Mouse (Mus musculus) cerebellum, adult 2 months (tissue): ENCODE measurements around the gene Smc1a. TPM values are rescaled to one million over a fixed set of nuclear protein-coding genes. Genes with fewer than 3 reads are reported as not detected.

Source experiments
- DNase-seq, 2 experiments: peaks; one replicate each; pipeline ENCODE4 v3.0.0; 2021
- H3K27ac ChIP-seq: fragments of 200-500 bp; 2 replicates; pipeline ENCODE4 v1.5.1; 2012; ENCODE audit warnings: low read length, control low read depth, inconsistent platforms; ENCODE audit not compliant: insufficient read depth
- H3K27me3 ChIP-seq: fragments of 200-500 bp; 2 replicates; pipeline ENCODE4 v1.6.1; 2012; ENCODE audit warnings: inconsistent platforms, mild to moderate bottlenecking, low read length, moderate library complexity; ENCODE audit not compliant: control insufficient read depth, insufficient read depth
- H3K4me1 ChIP-seq: fragments of 200-500 bp; 2 replicates; pipeline ENCODE4 v1.6.1; 2011; ENCODE audit warnings: low read length; ENCODE audit not compliant: control insufficient read depth, insufficient read depth
- H3K4me3 ChIP-seq: fragments of 200-500 bp; replicated peaks from 2 replicates; pipeline ENCODE3; 2011; ENCODE audit warnings: mild to moderate bottlenecking, low read depth, low read length, control low read depth; ENCODE audit not compliant: insufficient read depth
- CTCF ChIP-seq: fragments of 200-500 bp; IDR thresholded peaks from 2 replicates; pipeline ENCODE4 v1.5.1; 2011; ENCODE audit warnings: low read depth, mild to moderate bottlenecking, control low read depth, low read length, moderate library complexity, borderline replicate concordance; ENCODE audit not compliant: insufficient read depth
- POLR2A ChIP-seq: fragments of 200-500 bp; IDR thresholded peaks from 2 replicates; pipeline ENCODE4 v1.6.1; 2011; ENCODE audit warnings: low read length, control low read depth, borderline replicate concordance; ENCODE audit not compliant: insufficient read depth
- WGBS: fragments of 180-500 bp; shearing (Covaris S2); methylation state at CpG from one replicate; pipeline ENCODE4 v1.1.7; 2018; 5-methylcytosine and 5-hydroxymethylcytosine counted together
- polyA plus RNA-seq: library from polyadenylated mRNA; depleted of rRNA; stranded (reverse); fragments of >200 nt; gene quantifications from 2 replicates; pipeline ENCODE4 v1.2.3, GENCODE M21; 2012; rRNA removed

The Smc1a gene
- polyA plus RNA-seq, result 59.9 and 61.2 TPM in 2 replicates

DNA sequence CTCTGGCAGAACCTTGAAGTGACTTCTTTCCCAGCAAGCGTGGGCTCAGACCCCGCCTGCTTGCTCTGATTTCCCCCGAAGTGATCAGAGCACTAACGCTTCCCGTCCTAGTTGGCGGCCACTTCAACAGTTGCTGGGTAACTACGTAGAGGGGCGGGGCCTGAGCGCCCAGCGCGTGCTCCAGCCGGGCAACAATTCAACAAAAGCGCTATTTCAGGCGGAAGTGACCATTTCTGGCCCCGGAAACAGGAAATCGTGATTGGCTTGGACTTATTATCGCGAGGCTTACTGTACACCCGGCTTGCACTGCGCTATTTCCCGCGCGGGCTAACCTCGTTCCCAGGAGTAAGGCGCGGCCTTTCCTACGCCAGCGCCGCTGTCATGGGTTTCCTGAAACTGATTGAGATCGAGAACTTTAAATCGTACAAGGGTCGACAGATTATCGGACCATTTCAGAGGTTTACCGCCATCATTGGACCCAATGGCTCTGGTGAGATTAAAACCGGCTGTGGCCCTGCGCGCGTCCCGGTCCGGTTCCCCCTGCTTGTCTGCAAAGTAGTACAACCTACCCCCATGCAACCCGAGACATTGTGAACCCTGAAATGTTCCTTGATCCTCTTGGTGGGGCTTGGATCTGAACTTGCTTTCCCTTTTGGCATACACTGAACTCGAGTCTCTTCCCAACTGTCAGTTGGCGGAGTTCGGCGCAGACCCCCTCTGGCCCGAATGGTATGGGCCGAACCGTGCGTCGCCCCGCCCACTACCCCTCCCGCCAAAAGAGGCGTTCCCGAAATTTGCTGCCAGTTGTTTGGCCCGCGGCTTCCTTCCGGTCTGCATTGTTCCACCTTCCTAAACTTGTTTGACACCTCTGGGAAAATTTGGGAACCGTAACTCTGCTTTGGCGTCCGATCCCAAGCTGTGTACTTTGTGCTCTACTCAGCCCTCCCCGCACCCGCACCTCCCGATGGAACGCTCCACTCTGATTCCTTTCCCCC lies at the start of gene Smc1a, which contains the start of gene Ribc1:
Gene Smc1a, plus strand, starts transcription at position 278 of the 995 bp plus-strand sequence.
Gene Ribc1, minus strand, starts transcription at position 145 of the 995 bp plus-strand sequence.
- WGBS, result 8% methylated on average over 63 of the region's 64 CpGs
- H3K4me3 ChIP-seq, result peak within 1 kb of the TSS; percentile 78
- H3K4me1 ChIP-seq, result no peaks in the 10 kb centered on the region
- H3K27ac ChIP-seq, result peak within 1 kb of the TSS; percentile 62; the same call in 1 of the 2 replicates
- TF ChIP-seq CTCF, result no peak
- TF ChIP-seq POLR2A, result peak; percentile 32; the same call in 1 of the 2 replicates
- DNase-seq, result peak; percentile 89 to 92
- no peaks in the 10 kb centered on the region for H3K27me3 ChIP-seq

DNA sequence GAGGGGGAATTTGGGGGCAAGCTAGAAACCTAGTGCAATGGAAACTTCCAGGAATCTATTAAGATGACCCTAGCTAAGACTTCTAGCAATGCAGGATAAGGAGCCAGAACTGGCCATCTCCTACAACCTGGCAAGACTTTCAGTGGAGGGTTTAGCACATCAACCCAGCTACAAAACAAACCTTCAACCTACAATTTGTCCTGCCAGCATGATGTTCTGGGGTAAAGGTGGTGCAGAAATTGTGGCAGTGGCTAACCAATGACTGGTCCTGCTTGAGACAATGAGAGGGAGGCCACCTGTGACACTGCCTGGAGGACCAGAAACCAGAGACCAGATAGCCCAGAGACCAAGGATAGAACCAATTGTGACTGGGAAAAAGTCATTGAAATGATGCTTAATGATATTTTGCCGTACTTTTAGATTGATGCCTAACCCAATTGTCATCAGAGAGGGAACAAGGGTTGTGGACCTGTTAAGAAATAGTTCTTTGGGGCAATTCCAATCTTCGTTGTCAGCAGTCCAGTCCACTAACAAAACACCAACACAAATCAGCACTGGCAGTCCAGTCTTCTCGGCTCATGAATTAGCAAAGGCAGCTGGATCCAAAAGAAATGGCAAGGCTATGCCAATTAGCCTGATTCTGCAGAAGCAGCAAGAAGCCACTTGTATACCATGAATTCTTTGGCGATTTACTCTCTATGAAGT lies 17.1 kb upstream of the Smc1a start:
- no peak for DNase-seq
- Histone ChIP-seq H3K4me3 (no peak overlapping the region), H3K27ac (no peak overlapping the region), H3K4me1 (no peaks in the 10 kb centered on the region), H3K27me3 (no peaks in the 10 kb centered on the region)
- TF ChIP-seq POLR2A, result no peak
- TF ChIP-seq CTCF, result no peak
- 50% methylated on average over 4 of the region's 4 CpGs for WGBS

DNA sequence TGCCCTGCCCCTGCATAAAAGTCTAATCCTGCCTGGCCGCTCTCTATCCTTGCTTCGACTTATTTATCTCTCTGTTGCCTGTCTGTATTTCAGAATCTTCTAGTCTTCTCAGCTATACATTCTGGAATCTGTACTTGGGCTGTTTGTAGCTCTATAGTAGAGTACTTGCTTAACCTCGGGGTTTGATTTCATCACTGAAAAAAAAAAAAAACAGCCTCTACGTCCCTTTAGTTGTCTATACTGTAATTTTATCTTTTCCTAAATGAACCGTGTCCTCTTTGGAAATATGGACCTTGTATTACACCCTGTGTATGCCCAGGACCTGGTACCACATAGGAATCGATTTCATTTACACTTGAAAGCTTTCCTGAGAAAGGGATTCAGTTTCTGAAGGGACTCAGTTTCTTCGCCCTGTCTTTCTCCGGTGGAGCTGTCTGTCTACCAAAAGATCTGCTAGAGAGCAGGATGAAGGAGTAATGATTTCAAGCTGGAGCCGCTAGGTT lies 15.0 kb upstream of the Smc1a start:
- no peak for TF ChIP-seq POLR2A
- TF ChIP-seq CTCF, result no peak
- H3K27me3 ChIP-seq, result no peaks in the 10 kb centered on the region
- peak overlapping the region; percentile 100 for H3K4me3 ChIP-seq
- H3K4me1 ChIP-seq, result no peaks in the 10 kb centered on the region
- 30% methylated on average over 9 of the region's 9 CpGs for WGBS
- no peak for DNase-seq
- H3K27ac ChIP-seq, result no peak overlapping the region

DNA sequence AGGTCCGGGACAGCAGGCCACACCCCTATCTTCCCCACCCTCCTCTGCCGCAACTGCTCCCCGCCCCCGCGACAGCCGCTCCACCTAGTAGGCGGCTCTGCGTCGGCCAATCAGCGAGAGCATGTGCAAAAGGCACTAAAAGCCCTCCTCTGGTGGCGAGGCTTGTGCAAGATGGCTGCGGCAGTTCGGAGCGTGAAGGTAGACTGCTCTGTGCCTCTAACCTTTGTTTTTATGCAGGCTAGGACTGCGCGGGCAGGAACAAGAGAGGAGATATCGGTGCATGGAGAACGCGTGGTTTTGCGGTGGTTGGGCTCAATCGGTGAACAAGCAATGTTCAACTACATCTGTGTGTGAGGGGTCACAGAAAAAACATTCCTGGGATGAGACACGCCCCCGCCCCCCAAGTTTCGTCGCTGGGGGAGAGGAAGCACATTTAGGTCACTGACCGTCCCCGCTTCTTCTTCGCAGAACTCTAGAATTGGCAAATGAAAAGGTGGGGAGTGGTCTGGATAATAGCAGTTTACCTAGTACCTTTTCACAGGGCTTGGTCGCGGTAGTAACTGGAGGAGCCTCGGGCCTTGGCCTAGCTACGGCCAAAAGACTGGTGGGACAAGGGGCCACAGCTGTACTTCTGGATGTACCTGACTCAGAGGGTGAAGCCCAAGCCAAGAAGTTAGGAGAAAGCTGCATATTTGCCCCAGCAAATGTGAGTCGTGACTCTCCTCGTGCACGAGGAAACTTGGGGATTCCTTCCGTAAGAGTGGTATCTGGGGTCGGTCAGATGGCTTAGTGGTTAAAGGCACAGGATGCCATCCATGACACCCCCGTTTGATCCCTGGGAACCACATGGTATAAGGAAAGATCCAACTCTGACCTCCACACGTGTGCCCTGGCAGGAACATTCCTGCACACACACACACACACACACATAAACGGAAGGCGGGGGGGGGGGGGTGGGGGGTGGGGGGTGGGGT lies 14.2 kb upstream of the Smc1a start, which contains the start of gene Hsd17b10:
Gene Hsd17b10, plus strand, starts transcription at position 109 of the 974 bp plus-strand sequence.
- H3K4me3 ChIP-seq, result peak within 1 kb of the TSS; percentile 100
- TF ChIP-seq CTCF (no peak), POLR2A (peak; percentile 80)
- H3K4me1 ChIP-seq, result no peaks in the 10 kb centered on the region
- H3K27me3 ChIP-seq, result no peaks in the 10 kb centered on the region
- H3K27ac ChIP-seq, result peak within 1 kb of the TSS; percentile 70; the same call in 1 of the 2 replicates
- WGBS, result 10% methylated on average over 41 of the region's 41 CpGs
- peak; percentile 77 to 87 for DNase-seq

DNA sequence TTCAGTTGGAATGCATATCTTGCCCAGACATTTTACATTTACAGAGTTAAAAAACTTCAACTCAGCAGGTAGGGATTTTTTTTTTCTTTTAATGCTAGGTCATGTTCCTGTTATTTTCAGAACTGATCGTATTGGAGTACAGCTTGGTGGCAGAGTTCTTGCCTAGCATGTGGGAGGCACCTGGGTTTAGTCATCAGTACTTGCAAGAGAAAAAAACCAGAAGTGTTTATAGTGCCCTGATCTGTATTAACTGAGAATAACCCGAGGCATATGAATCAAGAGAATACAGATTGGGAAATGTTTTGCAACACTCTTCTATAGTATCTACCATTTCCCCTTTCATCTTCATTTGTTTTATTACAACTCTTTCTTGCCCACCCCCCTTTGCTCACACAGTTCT lies 13.4 kb upstream of the Smc1a start:
- TF ChIP-seq POLR2A, result no peak
- TF ChIP-seq CTCF, result no peak
- H3K4me3 ChIP-seq, result no peak overlapping the region
- H3K27me3 ChIP-seq, result no peaks in the 10 kb centered on the region
- 64% methylated on average over 2 of the region's 2 CpGs for WGBS
- H3K4me1 ChIP-seq, result no peaks in the 10 kb centered on the region
- no peak overlapping the region for H3K27ac ChIP-seq
- no peak for DNase-seq

DNA sequence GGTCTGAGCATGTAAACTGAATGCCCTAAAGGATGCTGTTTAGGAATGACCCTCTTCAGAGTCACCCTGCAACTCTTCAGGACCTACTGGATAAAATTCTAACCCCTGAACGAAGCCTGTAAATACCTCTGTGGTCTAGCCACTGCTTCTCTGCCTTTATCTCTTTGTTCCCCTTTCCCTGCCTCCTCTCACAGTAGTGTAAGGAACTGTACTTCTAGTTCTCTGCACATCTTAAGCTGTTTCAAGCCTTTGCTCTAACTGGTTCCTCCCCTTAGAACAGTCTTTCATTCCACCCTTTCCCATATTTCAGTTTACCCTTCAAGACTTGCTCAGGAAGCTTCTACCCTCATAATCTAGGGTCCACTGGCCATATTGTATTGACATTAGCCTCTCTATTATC lies 8.4 kb upstream of the Smc1a start:
- no peak for DNase-seq
- H3K4me3 ChIP-seq, result no peak overlapping the region
- no peaks in the 10 kb centered on the region for H3K4me1 ChIP-seq
- H3K27me3 ChIP-seq, result no peaks in the 10 kb centered on the region
- 83% methylated on average over 1 of the region's 1 CpGs for WGBS
- H3K27ac ChIP-seq, result no peak overlapping the region
- TF ChIP-seq CTCF (no peak), POLR2A (no peak)
